Mouse (Mus musculus): ENCODE data around the gene Lmo2. TPM values are rescaled to one million over a fixed set of nuclear protein-coding genes. Genes with fewer than 3 reads are reported as not detected.

Lmo2 gene
- polyA plus RNA-seq, 1 experiment from 2014 or later: 10.6 TPM

- H3K27me3 ChIP-seq (ENCODE audit: control insufficient read depth, insufficient read depth, low read length): no peaks in the 10 kb centered on the region
- no peak overlapping the region for H3K4me3 ChIP-seq (ENCODE audit: low read depth, low read length)
- no peak overlapping the region for H3K9ac ChIP-seq (ENCODE audit: low read length)
- DNase-seq (ENCODE audit: low spot score) (no peak), ATAC-seq (ENCODE audit: low FRiP score, low TSS enrichment) (no peak)
- TF ChIP-seq CTCF (IDR thresholded peaks at IDR 0.05; ENCODE audit: low read depth): no peak
- no peak for TF ChIP-seq EP300 (optimal IDR thresholded peaks at IDR 0.05)
- H3K4me2 ChIP-seq (replicated peaks; ENCODE audit: low read depth): no peak overlapping the region
- 47% methylated on average over 2 of the region's 2 CpGs for WGBS
- H3K4me1 ChIP-seq (replicated peaks; ENCODE audit: control insufficient read depth, insufficient read depth): no peaks in the 10 kb centered on the region
- H3K27ac ChIP-seq (replicated peaks): no peak overlapping the region
- no peaks in the 10 kb centered on the region for H3K36me3 ChIP-seq (ENCODE audit: control insufficient read depth, insufficient read depth, low read length)
- H3K9me3 ChIP-seq (ENCODE audit: control insufficient read depth, low read length): no peaks in the 10 kb centered on the region
Observed at GRCm38 (mm10) chr2:103932025-103932424, 25.8 kb upstream of the Lmo2 start.

DNA sequence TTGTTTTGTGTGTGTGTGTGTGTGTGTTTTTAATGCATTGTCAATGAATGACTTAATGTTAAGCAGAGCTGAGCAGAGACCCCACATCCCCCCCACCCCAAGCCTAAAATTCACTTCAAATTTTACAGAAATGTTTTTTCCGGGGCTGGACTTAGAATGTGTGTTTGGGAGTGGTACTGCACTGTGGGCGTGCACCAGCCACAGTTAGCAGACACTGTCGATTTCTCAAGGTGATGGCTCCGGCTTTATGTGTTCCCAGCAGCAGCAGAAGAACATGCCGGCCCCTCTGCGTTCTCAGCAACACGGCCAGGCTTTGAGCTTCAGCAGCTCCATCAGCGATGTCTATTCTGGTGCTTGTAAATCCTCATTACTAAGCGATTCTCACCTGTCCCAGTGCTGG lies 25.3 kb upstream of the Lmo2 start:
- H3K27me3 ChIP-seq (ENCODE audit: control insufficient read depth, insufficient read depth, low read length): no peaks in the 10 kb centered on the region
- H3K27ac ChIP-seq (replicated peaks): no peak overlapping the region
- no peak for DNase-seq (ENCODE audit: low spot score)
- H3K9ac ChIP-seq (ENCODE audit: low read length): no peak overlapping the region
- no peaks in the 10 kb centered on the region for H3K9me3 ChIP-seq (ENCODE audit: control insufficient read depth, low read length)
- TF ChIP-seq EP300 (optimal IDR thresholded peaks at IDR 0.05) (no peak), CTCF (IDR thresholded peaks at IDR 0.05; ENCODE audit: low read depth) (no peak)
- H3K36me3 ChIP-seq (ENCODE audit: control insufficient read depth, insufficient read depth, low read length): no peaks in the 10 kb centered on the region
- WGBS: 65% methylated on average over 9 of the region's 9 CpGs
- H3K4me1 ChIP-seq (replicated peaks; ENCODE audit: control insufficient read depth, insufficient read depth): no peaks in the 10 kb centered on the region
- ATAC-seq (ENCODE audit: low FRiP score, low TSS enrichment): no peak
- no peak overlapping the region for H3K4me3 ChIP-seq (ENCODE audit: low read depth, low read length)
- H3K4me2 ChIP-seq (replicated peaks; ENCODE audit: low read depth): no peak overlapping the region

- no peak overlapping the region for H3K9ac ChIP-seq (ENCODE audit: low read length)
- H3K9me3 ChIP-seq (ENCODE audit: control insufficient read depth, low read length): no peaks in the 10 kb centered on the region
- no peaks in the 10 kb centered on the region for H3K4me1 ChIP-seq (replicated peaks; ENCODE audit: control insufficient read depth, insufficient read depth)
- no peaks in the 10 kb centered on the region for H3K27me3 ChIP-seq (ENCODE audit: control insufficient read depth, insufficient read depth, low read length)
- TF ChIP-seq CTCF (IDR thresholded peaks at IDR 0.05; ENCODE audit: low read depth) (no peak), EP300 (optimal IDR thresholded peaks at IDR 0.05) (no peak)
- no peak overlapping the region for H3K4me2 ChIP-seq (replicated peaks; ENCODE audit: low read depth)
- H3K27ac ChIP-seq (replicated peaks): no peak overlapping the region
- H3K36me3 ChIP-seq (ENCODE audit: control insufficient read depth, insufficient read depth, low read length): no peaks in the 10 kb centered on the region
- DNase-seq (ENCODE audit: low spot score): no peak
- 53% methylated on average over 7 of the region's 7 CpGs for WGBS
- ATAC-seq (ENCODE audit: low FRiP score, low TSS enrichment): no peak
- H3K4me3 ChIP-seq (ENCODE audit: low read depth, low read length): no peak overlapping the region
Observed at GRCm38 (mm10) chr2:103934270-103934669, 23.5 kb upstream of the Lmo2 start.

DNA sequence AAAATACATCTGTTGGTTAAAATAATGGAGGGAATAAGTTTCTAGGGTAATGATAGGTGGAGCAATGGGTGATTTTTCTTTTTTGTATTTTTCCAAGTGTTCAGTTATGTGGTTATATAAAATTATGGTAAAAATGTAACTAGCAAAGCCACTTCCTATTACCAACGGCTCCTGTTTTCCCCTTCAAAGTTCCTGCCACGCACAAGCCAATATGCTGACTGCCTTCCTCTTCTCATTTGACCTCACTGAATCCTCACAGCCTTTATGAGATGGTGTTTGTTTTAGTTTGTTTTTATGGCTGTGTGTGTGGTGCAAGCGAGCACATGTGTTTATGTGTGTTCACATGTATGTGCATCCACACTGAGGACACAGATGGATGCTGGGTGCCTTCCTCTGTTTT lies 23.1 kb upstream of the Lmo2 start:
- ATAC-seq (ENCODE audit: low FRiP score, low TSS enrichment) (no peak), DNase-seq (ENCODE audit: low spot score) (no peak)
- 72% methylated on average over 3 of the region's 3 CpGs for WGBS
- TF ChIP-seq CTCF (IDR thresholded peaks at IDR 0.05; ENCODE audit: low read depth) (no peak), EP300 (optimal IDR thresholded peaks at IDR 0.05) (no peak)
- H3K9me3 ChIP-seq (ENCODE audit: control insufficient read depth, low read length): no peaks in the 10 kb centered on the region
- H3K4me3 ChIP-seq (ENCODE audit: low read depth, low read length): no peak overlapping the region
- H3K27me3 ChIP-seq (ENCODE audit: control insufficient read depth, insufficient read depth, low read length): no peaks in the 10 kb centered on the region
- H3K36me3 ChIP-seq (ENCODE audit: control insufficient read depth, insufficient read depth, low read length): no peaks in the 10 kb centered on the region
- no peak overlapping the region for H3K9ac ChIP-seq (ENCODE audit: low read length)
- no peak overlapping the region for H3K4me2 ChIP-seq (replicated peaks; ENCODE audit: low read depth)
- no peaks in the 10 kb centered on the region for H3K4me1 ChIP-seq (replicated peaks; ENCODE audit: control insufficient read depth, insufficient read depth)
- H3K27ac ChIP-seq (replicated peaks): no peak overlapping the region

- H3K36me3 ChIP-seq (ENCODE audit: control insufficient read depth, insufficient read depth, low read length): no peaks in the 10 kb centered on the region
- ATAC-seq (ENCODE audit: low FRiP score, low TSS enrichment): no peak
- WGBS: 76% methylated on average over 10 of the region's 10 CpGs
Observed at GRCm38 (mm10) chr2:103935691-103936435, 21.9 kb upstream of the Lmo2 start.

DNA sequence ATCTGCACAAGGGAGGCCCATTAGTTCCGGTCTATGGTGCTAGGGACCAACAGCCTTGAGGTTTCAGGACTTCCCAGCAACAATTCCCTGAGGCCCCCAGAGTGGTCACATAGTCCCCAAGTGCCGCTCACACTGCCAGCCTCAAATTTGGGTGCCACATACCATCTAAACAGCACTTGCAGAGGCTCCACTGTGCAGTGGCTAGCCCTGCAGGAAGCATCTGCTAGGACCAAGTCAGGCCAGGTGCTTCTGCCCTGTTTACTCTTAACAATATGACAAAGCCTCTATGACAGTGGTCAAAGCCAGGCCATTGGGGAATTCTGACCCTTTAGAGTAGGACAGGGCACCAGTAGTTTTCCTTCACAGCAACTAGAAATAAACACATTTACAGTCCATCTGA lies 21.1 kb upstream of the Lmo2 start:
- WGBS: 88% methylated on average over 2 of the region's 2 CpGs
- Histone ChIP-seq H3K4me1 (replicated peaks; ENCODE audit: control insufficient read depth, insufficient read depth) (no peaks in the 10 kb centered on the region), H3K4me3 (ENCODE audit: low read depth, low read length) (no peak overlapping the region), H3K36me3 (ENCODE audit: control insufficient read depth, insufficient read depth, low read length) (no peaks in the 10 kb centered on the region), H3K9me3 (ENCODE audit: control insufficient read depth, low read length) (no peaks in the 10 kb centered on the region), H3K27me3 (ENCODE audit: control insufficient read depth, insufficient read depth, low read length) (no peaks in the 10 kb centered on the region), H3K9ac (ENCODE audit: low read length) (no peak overlapping the region), H3K27ac (replicated peaks) (no peak overlapping the region), H3K4me2 (replicated peaks; ENCODE audit: low read depth) (no peak overlapping the region)
- ATAC-seq (ENCODE audit: low FRiP score, low TSS enrichment): no peak
- no peak for DNase-seq (ENCODE audit: low spot score)
- TF ChIP-seq CTCF (IDR thresholded peaks at IDR 0.05; ENCODE audit: low read depth) (no peak), EP300 (optimal IDR thresholded peaks at IDR 0.05) (no peak)

More at GRCm38 (mm10) chr2:103935691-103936435, 21.9 kb upstream of the Lmo2 start:
- no peak for DNase-seq (ENCODE audit: low spot score)
- no peaks in the 10 kb centered on the region for H3K4me1 ChIP-seq (replicated peaks; ENCODE audit: control insufficient read depth, insufficient read depth)
- no peaks in the 10 kb centered on the region for H3K27me3 ChIP-seq (ENCODE audit: control insufficient read depth, insufficient read depth, low read length)
- no peak overlapping the region for H3K4me3 ChIP-seq (ENCODE audit: low read depth, low read length)
- H3K4me2 ChIP-seq (replicated peaks; ENCODE audit: low read depth): no peak overlapping the region
- H3K9me3 ChIP-seq (ENCODE audit: control insufficient read depth, low read length): no peaks in the 10 kb centered on the region
- H3K9ac ChIP-seq (ENCODE audit: low read length): no peak overlapping the region
- TF ChIP-seq EP300 (optimal IDR thresholded peaks at IDR 0.05) (no peak), CTCF (IDR thresholded peaks at IDR 0.05; ENCODE audit: low read depth) (no peak)
- H3K27ac ChIP-seq (replicated peaks): no peak overlapping the region
